In the genomic region with DNA sequence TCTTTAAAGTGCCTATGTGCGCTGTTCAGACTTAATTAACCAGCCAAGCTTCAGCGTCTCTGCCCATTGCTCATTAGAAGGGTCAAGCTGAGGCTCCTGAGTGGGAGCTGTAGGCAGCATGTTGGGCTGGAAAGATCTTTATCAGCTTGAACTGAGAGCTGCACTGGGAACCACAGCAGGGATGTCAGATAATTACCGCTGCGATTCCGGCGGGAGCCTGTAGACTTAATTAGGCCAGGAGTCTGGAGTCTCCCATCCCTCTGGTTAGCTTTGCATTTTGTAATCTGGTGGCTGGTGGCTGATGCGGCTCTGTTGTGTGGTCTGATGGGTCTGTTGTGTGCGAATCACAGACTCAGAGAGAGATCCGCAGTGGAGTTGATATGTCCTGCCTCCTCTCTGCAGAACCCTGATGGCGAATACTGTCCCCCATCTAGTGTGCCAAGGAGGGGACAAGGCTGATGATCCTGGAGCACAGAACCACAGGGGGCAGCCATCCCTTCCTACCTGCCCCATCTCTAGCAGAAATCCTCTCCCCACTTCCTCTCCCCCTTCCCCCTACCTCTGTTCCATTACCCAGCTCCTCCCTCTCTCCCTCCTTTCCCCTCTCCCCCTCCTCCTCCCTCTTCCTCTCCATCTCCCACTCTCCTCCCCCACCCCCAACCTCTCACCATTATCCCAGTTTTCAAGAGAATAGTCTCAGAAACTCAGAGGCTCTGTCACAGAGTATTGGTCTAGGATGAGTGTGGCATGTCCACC, we compare ENCODE assay signal across 13 mouse cellular contexts. TPM values are rescaled to one million over a fixed set of nuclear protein-coding genes. Genes with fewer than 3 reads are reported as not detected.
DNase-seq lines count a peak whose midpoint lies in the region; ATAC-seq lines count a peak whose summit lies in the region.
"Had no signal": no experiment of that assay in that cellular context is flagged by ENCODE, and none has a peak within 500 bp of the region (broad histone marks: within the 10 kb centered on the region; RNA-seq: fewer than 3 reads in every experiment).

No protein-coding gene starts in this region.

- peaks cover 3% of the 10 kb centered on the region; the same call in 1 of the 2 replicates for H3K27me3 ChIP-seq in embryonic facial prominence, embryonic 12.5 days
- no peaks in the 10 kb centered on the region for H3K27me3 ChIP-seq in hindbrain, embryonic 11.5 days (ENCODE audit: control insufficient read depth, insufficient read depth, low read length)
- H3K27me3 ChIP-seq in midbrain, embryonic 15.5 days (replicated peaks): no peaks in the 10 kb centered on the region
- peaks cover 29% of the 10 kb centered on the region for H3K27me3 ChIP-seq in liver, embryonic 12.5 days (replicated peaks)
- H3K27me3 ChIP-seq: CH12.LX; intestine, embryonic 15.5 days had no signal

- H3K4me1 ChIP-seq in embryonic facial prominence, embryonic 12.5 days: peaks cover 23% of the 10 kb centered on the region
- H3K4me1 ChIP-seq in hindbrain, embryonic 11.5 days (replicated peaks; ENCODE audit: control insufficient read depth, insufficient read depth, low read length): no peaks in the 10 kb centered on the region
- peaks cover 36% of the 10 kb centered on the region for H3K4me1 ChIP-seq in midbrain, embryonic 15.5 days
- no peaks in the 10 kb centered on the region for H3K4me1 ChIP-seq in liver, embryonic 12.5 days

- H3K27ac ChIP-seq in embryonic facial prominence, embryonic 12.5 days: no peak overlapping the region
- H3K27ac ChIP-seq in hindbrain, embryonic 11.5 days (ENCODE audit: low read depth, low read length): peak overlapping the region; percentile 21; the same call in 1 of the 2 replicates
- peak overlapping the region; percentile 70 for H3K27ac ChIP-seq in midbrain, embryonic 15.5 days
- no peak overlapping the region for H3K27ac ChIP-seq in liver, embryonic 12.5 days
- H3K27ac ChIP-seq: heart, embryonic 15.5 days; intestine, embryonic 15.5 days had no signal

- 1% methylated on average over 10 of the region's 10 CpGs for WGBS in embryonic facial prominence, embryonic 12.5 days
- WGBS in hindbrain, embryonic 11.5 days: 4% methylated on average over 10 of the region's 10 CpGs
- WGBS in midbrain, embryonic 15.5 days: 1% methylated on average over 10 of the region's 10 CpGs
- WGBS in liver, embryonic 12.5 days (ENCODE audit: insufficient replicate concordance): 5% methylated on average over 10 of the region's 10 CpGs

- H3K36me3 ChIP-seq in embryonic facial prominence, embryonic 12.5 days: no peaks in the 10 kb centered on the region
- no peaks in the 10 kb centered on the region for H3K36me3 ChIP-seq in hindbrain, embryonic 11.5 days (ENCODE audit: control insufficient read depth, insufficient read depth, low read length)
- no peaks in the 10 kb centered on the region for H3K36me3 ChIP-seq in midbrain, embryonic 15.5 days (replicated peaks)
- H3K36me3 ChIP-seq in liver, embryonic 12.5 days: no peaks in the 10 kb centered on the region
- H3K36me3 ChIP-seq: intestine, embryonic 15.5 days had no signal

- no peak overlapping the region for H3K9ac ChIP-seq in embryonic facial prominence, embryonic 12.5 days
- no peak overlapping the region for H3K9ac ChIP-seq in hindbrain, embryonic 11.5 days (ENCODE audit: low read depth, low read length)
- H3K9ac ChIP-seq in midbrain, embryonic 15.5 days: no peak overlapping the region
- H3K9ac ChIP-seq in liver, embryonic 12.5 days: no peak overlapping the region
- H3K9ac ChIP-seq: heart, embryonic 15.5 days; intestine, embryonic 15.5 days had no signal

- peak overlapping the region; percentile 18; the same call in 1 of the 2 replicates for H3K4me2 ChIP-seq in embryonic facial prominence, embryonic 12.5 days (replicated peaks)
- no peak overlapping the region for H3K4me2 ChIP-seq in hindbrain, embryonic 11.5 days (replicated peaks; ENCODE audit: low read depth, low read length)
- H3K4me2 ChIP-seq in midbrain, embryonic 15.5 days: peak overlapping the region; percentile 21
- H3K4me2 ChIP-seq in liver, embryonic 12.5 days: no peak overlapping the region
- H3K4me2 ChIP-seq: heart, embryonic 15.5 days; intestine, embryonic 15.5 days had no signal

- H3K4me3 ChIP-seq in embryonic facial prominence, embryonic 12.5 days: no peak overlapping the region
- H3K4me3 ChIP-seq in hindbrain, embryonic 11.5 days (ENCODE audit: low read depth, low read length): no peak overlapping the region
- H3K4me3 ChIP-seq in midbrain, embryonic 15.5 days: no peak overlapping the region
- H3K4me3 ChIP-seq in liver, embryonic 12.5 days: no peak overlapping the region
- H3K4me3 ChIP-seq: heart, embryonic 15.5 days; intestine, embryonic 15.5 days had no signal

- H3K9me3 ChIP-seq in embryonic facial prominence, embryonic 12.5 days: no peaks in the 10 kb centered on the region
- H3K9me3 ChIP-seq in hindbrain, embryonic 11.5 days (ENCODE audit: control insufficient read depth, low read length): no peaks in the 10 kb centered on the region
- no peaks in the 10 kb centered on the region for H3K9me3 ChIP-seq in midbrain, embryonic 15.5 days
- peaks cover 15% of the 10 kb centered on the region; the same call in 1 of the 2 replicates for H3K9me3 ChIP-seq in liver, embryonic 12.5 days (replicated peaks)
- H3K9me3 ChIP-seq: heart, embryonic 15.5 days; intestine, embryonic 15.5 days had no signal

- DNase-seq in brain, adult 2 months (ENCODE audit: low read depth, low spot score): peak; percentile 40
- peak; percentile 31 for DNase-seq in hindbrain, embryonic 11.5 days (ENCODE audit: low spot score)
- no peak for DNase-seq in spleen, postnatal 4 days (ENCODE audit: low spot score in 2 of 2)
- DNase-seq in spleen, adult 18-20 months: no peak
- DNase-seq: adrenal gland, postnatal 14 days; gastrocnemius, postnatal 25 days; lung, adult 2 months had no signal

- ATAC-seq in embryonic facial prominence, embryonic 12.5 days (ENCODE audit: insufficient number of reproducible peaks, insufficient read depth, low FRiP score, low TSS enrichment): no peak
- no peak; the same call in 1 of the 2 replicates for ATAC-seq in hindbrain, embryonic 11.5 days (ENCODE audit: low FRiP score)
- ATAC-seq in midbrain, embryonic 15.5 days (replicated peaks): peak; percentile 72
- ATAC-seq in liver, embryonic 12.5 days: no peak
- ATAC-seq: intestine, embryonic 15.5 days had no signal

RNA-seq across cellular contexts. Expression of gene Htr6, which starts 35.1 kb away (rescaled TPM):
- 0.40 and 0.67 TPM in 2 replicates for polyA plus RNA-seq in embryonic facial prominence, embryonic 12.5 days (2016; fragmentation: Nextera tagmentation; extraction: Ambion mirVana)
- not detected in 2 replicates for polyA plus RNA-seq in hindbrain, embryonic 11.5 days (2014; fragmentation: Nextera tagmentation; extraction: Ambion mirVana)
- 0.50 and 0.56 TPM in 2 replicates for polyA plus RNA-seq in midbrain, embryonic 15.5 days (2015; fragmentation: Nextera tagmentation; extraction: Ambion mirVana)
- 0.10 TPM in 1 of 2 replicates, not detected in the other for polyA plus RNA-seq in liver, embryonic 12.5 days (2016; fragmentation: Nextera tagmentation; extraction: Ambion mirVana)
- polyA plus RNA-seq: heart, embryonic 15.5 days had no signal

RNA-seq across cellular contexts. Expression of gene Nbl1, which starts 52.5 kb away (rescaled TPM):
- 160 and 161 TPM in 2 replicates for polyA plus RNA-seq in embryonic facial prominence, embryonic 12.5 days (2016; fragmentation: Nextera tagmentation; extraction: Ambion mirVana)
- 17.2 and 19.6 TPM in 2 replicates for polyA plus RNA-seq in hindbrain, embryonic 11.5 days (2014; fragmentation: Nextera tagmentation; extraction: Ambion mirVana)
- polyA plus RNA-seq in midbrain, embryonic 15.5 days (2015; fragmentation: Nextera tagmentation; extraction: Ambion mirVana): 42.3 and 50.7 TPM in 2 replicates
- 2.1 and 2.5 TPM in 2 replicates for polyA plus RNA-seq in liver, embryonic 12.5 days (2016; fragmentation: Nextera tagmentation; extraction: Ambion mirVana)

Comparison
In these comparisons a context has a peak if more than half of its experiments do, and no peak if none do; other contexts are left out.
1. DNase-seq: peak in brain, adult 2 months (single experiment) and hindbrain, embryonic 11.5 days (single experiment); none in spleen, postnatal 4 days (0 of 2) and spleen, adult 18-20 months (0 of 2).
2. H3K27ac ChIP-seq: peak in hindbrain, embryonic 11.5 days (single experiment) and midbrain, embryonic 15.5 days (single experiment); none in embryonic facial prominence, embryonic 12.5 days (single experiment) and liver, embryonic 12.5 days (single experiment).
3. H3K4me2 ChIP-seq: peak in embryonic facial prominence, embryonic 12.5 days (single experiment) and midbrain, embryonic 15.5 days (single experiment); none in hindbrain, embryonic 11.5 days (single experiment) and liver, embryonic 12.5 days (single experiment).